Mouse (Mus musculus): ENCODE results near the gene St6galnac5.
"Not testable (repeated sequence)": the region's sequence is repeated elsewhere in the genome, so short reads cannot be mapped to it uniquely, and the experiment has no call there.

St6galnac5 gene

GRCm38 (mm10) chr3:152793006-152793405, 189.0 kb downstream of the St6galnac5 start:
- no peak for DNase-seq (ENCODE audit: low read depth, low spot score)

GRCm38 (mm10) chr3:152792601-152793000, 189.4 kb downstream of the St6galnac5 start:
- DNase-seq (ENCODE audit: low read depth, low spot score): no peak

GRCm38 (mm10) chr3:152788301-152788953, 193.6 kb downstream of the St6galnac5 start:
- not testable (repeated sequence) for DNase-seq (ENCODE audit: low read depth, low spot score)

- DNase-seq (ENCODE audit: low read depth, low spot score): not testable (repeated sequence)
Observed at GRCm38 (mm10) chr3:152784353-152784752, 197.7 kb downstream of the St6galnac5 start.

GRCm38 (mm10) chr3:152783792-152784191, 198.3 kb downstream of the St6galnac5 start:
- peak; percentile 28 for DNase-seq (ENCODE audit: low read depth, low spot score)

GRCm38 (mm10) chr3:152779819-152780218, 202.2 kb downstream of the St6galnac5 start:
- no peak for DNase-seq (ENCODE audit: low read depth, low spot score)

GRCm38 (mm10) chr3:152776872-152777540, 205.0 kb downstream of the St6galnac5 start:
- DNase-seq (ENCODE audit: low read depth, low spot score): no peak

GRCm38 (mm10) chr3:152776363-152776762, 205.7 kb downstream of the St6galnac5 start:
- DNase-seq (ENCODE audit: low read depth, low spot score): no peak

GRCm38 (mm10) chr3:152770056-152770455, 212.0 kb downstream of the St6galnac5 start:
- no peak for DNase-seq (ENCODE audit: low read depth, low spot score)

GRCm38 (mm10) chr3:152767485-152767884, 214.6 kb downstream of the St6galnac5 start:
- no peak for DNase-seq (ENCODE audit: low read depth, low spot score)
